Mouse (Mus musculus) heart, embryonic 11.5 days (tissue): Measurements from ENCODE around the gene Mpzl2. TPM values are rescaled to one million over a fixed set of nuclear protein-coding genes. Genes with fewer than 3 reads are reported as not detected.

Experiments
- ATAC-seq: fragments of 200-750 bp; cut with Nextera tagmentation; replicated peaks from 2 replicates; pipeline ENCODE4 v1.8.0; 2017; ENCODE audit warnings: moderate library complexity; ENCODE audit not compliant: insufficient number of reproducible peaks, low FRiP score, low TSS enrichment
- H3K27ac ChIP-seq: fragments of 300-500 bp; sonication (generic); 2 replicates; pipeline ENCODE4 v1.5.1; 2014; ENCODE audit warnings: mild to moderate bottlenecking, low read depth, low read length
- H3K27me3 ChIP-seq: fragments of 300-500 bp; sonication (generic); 2 replicates; pipeline ENCODE4 v1.6.1; 2014; ENCODE audit warnings: mild to moderate bottlenecking, low read length, mixed read lengths; ENCODE audit not compliant: control insufficient read depth, insufficient read depth
- H3K36me3 ChIP-seq: fragments of 300-500 bp; sonication (generic); 2 replicates; pipeline ENCODE4 v1.6.1; 2014; ENCODE audit warnings: mild to moderate bottlenecking, low read length, moderate library complexity, mixed read lengths; ENCODE audit not compliant: control insufficient read depth, insufficient read depth
- H3K4me1 ChIP-seq: fragments of 300-500 bp; sonication (generic); 2 replicates; pipeline ENCODE4 v1.6.1; 2014; ENCODE audit warnings: low read length; ENCODE audit not compliant: control insufficient read depth, insufficient read depth
- H3K4me2 ChIP-seq: fragments of 300-500 bp; sonication (generic); 2 replicates; pipeline ENCODE4 v1.6.1; 2014; ENCODE audit warnings: mild to moderate bottlenecking, moderate library complexity
- H3K4me3 ChIP-seq: fragments of 300-500 bp; sonication (generic); 2 replicates; pipeline ENCODE4 v1.5.1; 2014; ENCODE audit warnings: low read depth, low read length
- H3K9ac ChIP-seq: fragments of 300-500 bp; sonication (generic); 2 replicates; pipeline ENCODE4 v1.6.1; 2014; ENCODE audit warnings: mild to moderate bottlenecking, low read depth, low read length, moderate library complexity
- H3K9me3 ChIP-seq: fragments of 300-500 bp; sonication (generic); replicated peaks from 2 replicates; pipeline ENCODE4 v1.6.1; 2016; ENCODE audit warnings: low read length; ENCODE audit not compliant: control insufficient read depth
- WGBS: fragments of 180-500 bp; shearing (Covaris S2); extraction: QIAGEN DNeasy Blood & Tissue Kit; methylation state at CpG from one replicate; pipeline ENCODE4 v1.1.7; 2014; ENCODE audit not compliant: insufficient replicate concordance; 5-methylcytosine and 5-hydroxymethylcytosine counted together
- polyA plus RNA-seq: library from polyadenylated mRNA; unstranded; fragments of >200 nt; fragmentation: Nextera tagmentation; extraction: Ambion mirVana; gene quantifications from 2 replicates; pipeline ENCODE4 v1.2.1, GENCODE M21; 2014

The Mpzl2 gene
- polyA plus RNA-seq, 1 experiment from 2014 or later: 1.3 TPM

DNA sequence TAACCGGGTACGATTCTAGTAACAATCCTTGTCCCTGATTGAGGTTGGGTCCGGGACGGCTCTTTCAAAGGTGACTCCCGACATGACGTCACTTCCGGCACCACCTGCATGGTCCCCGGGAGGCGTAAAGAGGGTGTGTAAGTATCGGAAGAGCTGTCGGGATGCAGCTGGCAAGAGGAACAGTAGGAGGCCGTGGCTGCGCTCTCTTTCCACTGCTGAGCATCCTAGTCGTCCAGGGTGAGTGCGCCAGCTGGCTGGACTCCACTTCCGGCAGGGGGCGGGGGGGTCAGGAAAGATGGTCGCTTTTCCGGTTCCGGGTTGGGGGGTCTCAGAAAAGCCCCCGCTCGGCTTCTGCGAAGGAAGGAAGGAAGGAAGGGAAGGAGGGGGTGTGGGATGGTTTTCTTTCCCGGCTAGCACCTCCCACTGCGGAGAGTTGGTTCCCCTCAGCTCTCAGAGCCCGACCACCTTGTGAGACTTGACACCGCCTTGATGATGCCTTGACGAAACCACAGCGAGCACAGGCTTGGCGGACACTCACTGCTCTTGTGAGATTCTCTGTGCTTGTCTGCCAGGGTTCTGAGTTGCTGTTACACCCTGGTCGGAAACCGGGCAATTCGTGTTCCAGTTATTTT lies 15.6 kb downstream of the Mpzl2 start, which contains the start of gene Mpzl3:
Gene Mpzl3 (plus strand): TSS at position 105 of the 632 bp plus-strand sequence.
- Histone ChIP-seq H3K4me1 (no peaks in the 10 kb centered on the region), H3K9me3 (no peaks in the 10 kb centered on the region), H3K9ac (peak within 1 kb of the TSS; percentile 75), H3K27me3 (peaks cover 13% of the 10 kb centered on the region), H3K4me2 (peak within 1 kb of the TSS; percentile 76), H3K27ac (peak within 1 kb of the TSS; percentile 89), H3K4me3 (peak within 1 kb of the TSS; percentile 73), H3K36me3 (no peaks in the 10 kb centered on the region)
- WGBS: under 1% methylated on average over 33 of the region's 33 CpGs
- peak; percentile 52; the same call in 1 of the 2 replicates for ATAC-seq

DNA sequence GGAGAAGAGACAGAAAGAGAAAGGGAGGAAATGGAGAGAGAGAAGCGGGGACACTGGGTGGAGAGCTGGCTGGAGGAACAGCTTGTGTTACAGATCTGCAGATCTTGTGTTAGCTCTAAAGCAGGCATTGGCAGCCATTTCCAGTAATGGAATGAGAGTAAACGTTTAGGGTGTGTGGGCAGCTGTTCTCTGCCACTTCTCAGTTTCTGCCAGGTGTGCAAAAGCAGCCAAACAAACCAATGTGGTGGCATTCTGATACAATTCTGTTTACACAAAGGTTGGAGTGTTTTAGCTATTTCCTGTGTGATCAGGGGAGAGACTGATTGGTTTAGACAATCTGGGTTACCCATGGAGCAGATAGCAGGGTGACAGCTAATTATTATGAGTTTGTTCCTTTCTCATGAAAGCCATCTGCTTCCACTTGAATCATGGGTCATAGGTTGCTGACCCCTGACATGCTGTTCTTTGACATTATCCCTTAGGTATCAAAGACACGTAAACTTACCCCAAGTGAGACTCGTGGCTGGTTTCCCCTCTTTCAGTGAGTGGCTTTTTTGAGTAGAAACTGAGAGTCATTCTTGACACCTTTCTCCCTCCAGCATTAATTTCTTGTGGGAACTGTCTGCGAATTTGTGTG lies 18.8 kb downstream of the Mpzl2 start:
- no peaks in the 10 kb centered on the region for H3K9me3 ChIP-seq

GRCm38 (mm10) chr9:45060151-45060550 lies 20.6 kb downstream of the Mpzl2 start:
- WGBS: 31% methylated on average over 7 of the region's 7 CpGs
- Histone ChIP-seq H3K9me3 (no peaks in the 10 kb centered on the region), H3K4me3 (no peak overlapping the region), H3K27ac (no peak overlapping the region), H3K27me3 (peaks cover 3% of the 10 kb centered on the region; the same call in 1 of the 2 replicates), H3K4me1 (no peaks in the 10 kb centered on the region), H3K36me3 (no peaks in the 10 kb centered on the region), H3K4me2 (no peak overlapping the region), H3K9ac (no peak overlapping the region)
- no peak for ATAC-seq

More for the DNA sequence above, 18.8 kb downstream of the Mpzl2 start:
- Histone ChIP-seq H3K27me3 (peaks cover 6% of the 10 kb centered on the region), H3K4me1 (no peaks in the 10 kb centered on the region), H3K9ac (no peak overlapping the region), H3K27ac (no peak overlapping the region), H3K4me3 (no peak overlapping the region), H3K36me3 (no peaks in the 10 kb centered on the region), H3K4me2 (no peak overlapping the region)
- WGBS: 45% methylated on average over 5 of the region's 5 CpGs
- ATAC-seq: no peak

DNA sequence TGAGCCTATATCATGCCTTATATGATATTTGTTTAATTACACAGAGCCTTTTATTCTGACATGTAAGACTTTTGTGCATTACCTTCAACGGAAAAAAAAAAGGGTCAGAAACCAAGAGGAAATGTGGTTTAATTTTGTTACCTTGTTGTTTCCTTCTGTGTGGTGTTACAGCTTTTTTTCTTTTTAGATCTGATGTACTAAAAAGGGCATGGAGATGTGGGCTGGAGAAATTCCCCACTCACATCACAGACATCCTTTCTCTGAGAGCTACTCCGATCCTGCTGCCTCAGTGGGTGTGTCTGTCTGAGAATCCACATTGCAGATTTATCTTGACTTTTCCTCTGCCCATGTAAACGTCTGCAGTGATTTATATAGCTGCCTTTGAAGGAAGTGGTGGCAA lies 23.1 kb downstream of the Mpzl2 start:
- Histone ChIP-seq H3K36me3 (no peaks in the 10 kb centered on the region), H3K27ac (no peak overlapping the region), H3K9ac (no peak overlapping the region), H3K27me3 (peaks cover 3% of the 10 kb centered on the region; the same call in 1 of the 2 replicates), H3K4me1 (no peaks in the 10 kb centered on the region), H3K4me2 (no peak overlapping the region), H3K4me3 (no peak overlapping the region), H3K9me3 (no peaks in the 10 kb centered on the region)
- no peak for ATAC-seq
- WGBS: 53% methylated on average over 3 of the region's 3 CpGs

DNA sequence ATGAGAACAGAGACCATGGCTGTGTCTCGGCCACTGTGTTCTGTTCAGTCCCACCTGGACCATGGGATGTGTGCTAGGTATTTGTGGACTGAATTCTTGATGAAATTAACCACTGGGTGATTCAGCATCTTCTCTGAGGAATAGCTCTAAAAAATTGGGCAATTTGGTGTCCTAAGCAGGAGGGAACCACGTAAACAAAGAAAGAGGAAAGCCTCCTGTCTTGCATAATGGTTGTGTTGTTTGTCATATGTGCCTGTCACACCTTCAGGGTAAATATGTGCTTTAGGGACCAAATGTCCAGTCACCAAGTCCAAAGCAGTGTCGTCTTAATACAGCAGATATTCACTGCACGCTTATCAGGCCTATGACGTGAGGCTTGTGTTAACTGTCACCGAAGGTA lies 24.8 kb downstream of the Mpzl2 start:
- Histone ChIP-seq H3K9ac (no peak overlapping the region), H3K4me1 (no peaks in the 10 kb centered on the region), H3K36me3 (no peaks in the 10 kb centered on the region), H3K4me2 (no peak overlapping the region), H3K9me3 (no peaks in the 10 kb centered on the region), H3K27me3 (no peaks in the 10 kb centered on the region), H3K4me3 (no peak overlapping the region), H3K27ac (no peak overlapping the region)
- 75% methylated on average over 6 of the region's 6 CpGs for WGBS
- ATAC-seq: no peak

DNA sequence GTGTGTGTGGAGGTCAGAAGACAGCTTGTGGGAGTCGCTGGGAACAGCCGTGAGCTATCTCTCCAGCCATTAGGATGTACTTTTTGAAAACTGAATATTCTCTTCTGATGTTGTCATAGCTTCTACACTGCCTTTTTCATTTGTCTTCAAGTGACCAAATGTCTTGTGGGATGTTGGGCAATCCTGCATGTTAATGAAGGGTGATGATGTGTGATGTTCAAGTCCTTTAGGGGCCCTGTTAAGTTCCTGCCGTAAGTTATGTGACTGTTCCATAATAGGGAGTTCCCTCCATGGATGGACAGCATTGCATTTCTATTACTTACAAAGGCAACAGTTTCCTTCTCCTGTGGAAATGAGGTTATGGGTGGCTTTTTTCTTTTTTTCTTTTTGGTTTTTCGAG lies 27.1 kb downstream of the Mpzl2 start:
- Histone ChIP-seq H3K27me3 (no peaks in the 10 kb centered on the region), H3K4me2 (no peak overlapping the region), H3K36me3 (no peaks in the 10 kb centered on the region), H3K9ac (no peak overlapping the region), H3K4me3 (no peak overlapping the region), H3K27ac (no peak overlapping the region), H3K9me3 (no peaks in the 10 kb centered on the region), H3K4me1 (no peaks in the 10 kb centered on the region)
- ATAC-seq: no peak
- 80% methylated on average over 4 of the region's 4 CpGs for WGBS

GRCm38 (mm10) chr9:45071800-45072199 lies 32.2 kb downstream of the Mpzl2 start:
- Histone ChIP-seq H3K9me3 (no peaks in the 10 kb centered on the region), H3K4me3 (no peak overlapping the region), H3K27me3 (no peaks in the 10 kb centered on the region), H3K4me1 (no peaks in the 10 kb centered on the region), H3K9ac (no peak overlapping the region), H3K4me2 (no peak overlapping the region), H3K27ac (no peak overlapping the region), H3K36me3 (no peaks in the 10 kb centered on the region)
- no peak for ATAC-seq
- 42% methylated on average over 3 of the region's 3 CpGs for WGBS

GRCm38 (mm10) chr9:45077859-45078258 lies 38.3 kb downstream of the Mpzl2 start:
- Histone ChIP-seq H3K27me3 (peaks cover 8% of the 10 kb centered on the region), H3K4me1 (no peaks in the 10 kb centered on the region), H3K36me3 (no peaks in the 10 kb centered on the region), H3K4me2 (no peak overlapping the region), H3K27ac (no peak overlapping the region), H3K9ac (no peak overlapping the region), H3K4me3 (no peak overlapping the region), H3K9me3 (no peaks in the 10 kb centered on the region)
- WGBS: 66% methylated on average over 3 of the region's 3 CpGs
- no peak for ATAC-seq

- ATAC-seq: no peak
- Histone ChIP-seq H3K36me3 (no peaks in the 10 kb centered on the region), H3K27ac (no peak within 1 kb of the TSS), H3K9me3 (no peaks in the 10 kb centered on the region), H3K9ac (no peak within 1 kb of the TSS), H3K4me2 (no peak within 1 kb of the TSS), H3K27me3 (peaks cover 8% of the 10 kb centered on the region), H3K4me1 (no peaks in the 10 kb centered on the region), H3K4me3 (no peak within 1 kb of the TSS)
- WGBS: 84% methylated on average over 5 of the region's 5 CpGs
These were observed 39.4 kb downstream of the Mpzl2 start, which contains the start of gene Jaml for GRCm38 (mm10) chr9:45079011-45079410. Gene Jaml, plus strand, starts transcription at chr9:45079183.
